Mouse (Mus musculus): ENCODE measurements at regions not wholly inside any gene's neighbourhood (a gene's known extent, or its start where the extent isn't known, plus 50 kb on each side); places are given as distances from the start of the nearest gene placed in this dataset.

GRCm38 (mm10) chr12:39734176-39734575, 303.6 kb downstream of the Arl4a start:
- no peaks in the 10 kb centered on the region for H3K27me3 ChIP-seq (ENCODE audit: insufficient read depth, low read length)
- H3K9me3 ChIP-seq (replicated peaks), result no peaks in the 10 kb centered on the region
- no peak for DNase-seq (ENCODE audit: low spot score)
- no peaks in the 10 kb centered on the region for H3K4me1 ChIP-seq (ENCODE audit: insufficient read depth, low read depth, low read length)
- no peak overlapping the region for H3K4me3 ChIP-seq (ENCODE audit: low read depth, low read length)
- no peaks in the 10 kb centered on the region for H3K36me3 ChIP-seq (replicated peaks)
- no peak for ATAC-seq (ENCODE audit: extremely low read depth, insufficient number of reproducible peaks, low FRiP score, poor library complexity, severe bottlenecking)
- TF ChIP-seq TAL1 (conservative IDR thresholded peaks at IDR 0.05; ENCODE audit: low read depth, low read length), result no peak
- no peak for TF ChIP-seq GATA1 (IDR thresholded peaks at IDR 0.05; ENCODE audit: borderline replicate concordance, low read length)
- no peak for TF ChIP-seq CTCF (IDR thresholded peaks at IDR 0.05; ENCODE audit: low read depth, low read length)
- no peak for TF ChIP-seq GATA2 (IDR thresholded peaks at IDR 0.05; ENCODE audit: borderline replicate concordance, low read depth, low read length)
- TF ChIP-seq POLR2AphosphoS5 (IDR thresholded peaks at IDR 0.05; ENCODE audit: insufficient replicate concordance, low read depth, low read length), result no peak

GRCm38 (mm10) chr12:39731177-39731576, 306.6 kb downstream of the Arl4a start:
- ATAC-seq (ENCODE audit: extremely low read depth, insufficient number of reproducible peaks, low FRiP score, poor library complexity, severe bottlenecking), result no peak
- Histone ChIP-seq H3K36me3 (replicated peaks) (no peaks in the 10 kb centered on the region), H3K27me3 (ENCODE audit: insufficient read depth, low read length) (no peaks in the 10 kb centered on the region), H3K9me3 (replicated peaks) (no peaks in the 10 kb centered on the region), H3K4me1 (ENCODE audit: insufficient read depth, low read depth, low read length) (no peaks in the 10 kb centered on the region), H3K4me3 (ENCODE audit: low read depth, low read length) (no peak overlapping the region)
- TF ChIP-seq POLR2AphosphoS5 (IDR thresholded peaks at IDR 0.05; ENCODE audit: insufficient replicate concordance, low read depth, low read length) (no peak), GATA1 (IDR thresholded peaks at IDR 0.05; ENCODE audit: borderline replicate concordance, low read length) (no peak), TAL1 (conservative IDR thresholded peaks at IDR 0.05; ENCODE audit: low read depth, low read length) (no peak), GATA2 (IDR thresholded peaks at IDR 0.05; ENCODE audit: borderline replicate concordance, low read depth, low read length) (no peak), CTCF (IDR thresholded peaks at IDR 0.05; ENCODE audit: low read depth, low read length) (no peak)
- no peak for DNase-seq (ENCODE audit: low spot score)

- H3K4me1 ChIP-seq (ENCODE audit: insufficient read depth, low read depth, low read length), result no peaks in the 10 kb centered on the region
- no peak for TF ChIP-seq GATA1 (IDR thresholded peaks at IDR 0.05; ENCODE audit: borderline replicate concordance, low read length)
- no peak for TF ChIP-seq TAL1 (conservative IDR thresholded peaks at IDR 0.05; ENCODE audit: low read depth, low read length)
- TF ChIP-seq GATA2 (IDR thresholded peaks at IDR 0.05; ENCODE audit: borderline replicate concordance, low read depth, low read length), result no peak
- TF ChIP-seq POLR2AphosphoS5 (IDR thresholded peaks at IDR 0.05; ENCODE audit: insufficient replicate concordance, low read depth, low read length), result no peak
- TF ChIP-seq CTCF (IDR thresholded peaks at IDR 0.05; ENCODE audit: low read depth, low read length), result no peak
- H3K4me3 ChIP-seq (ENCODE audit: low read depth, low read length), result no peak overlapping the region
- H3K36me3 ChIP-seq (replicated peaks), result no peaks in the 10 kb centered on the region
- no peak for ATAC-seq (ENCODE audit: extremely low read depth, insufficient number of reproducible peaks, low FRiP score, poor library complexity, severe bottlenecking)
- no peaks in the 10 kb centered on the region for H3K9me3 ChIP-seq (replicated peaks)
- no peaks in the 10 kb centered on the region for H3K27me3 ChIP-seq (ENCODE audit: insufficient read depth, low read length)
- no peak for DNase-seq (ENCODE audit: low spot score)
Observed at GRCm38 (mm10) chr12:39729255-39729654, 308.6 kb downstream of the Arl4a start.

GRCm38 (mm10) chr12:39724172-39724571, 313.7 kb downstream of the Arl4a start:
- DNase-seq (ENCODE audit: low spot score) (no peak), ATAC-seq (ENCODE audit: extremely low read depth, insufficient number of reproducible peaks, low FRiP score, poor library complexity, severe bottlenecking) (no peak)
- no peak for TF ChIP-seq CTCF (IDR thresholded peaks at IDR 0.05; ENCODE audit: low read depth, low read length)
- TF ChIP-seq GATA2 (IDR thresholded peaks at IDR 0.05; ENCODE audit: borderline replicate concordance, low read depth, low read length), result no peak
- Histone ChIP-seq H3K27me3 (ENCODE audit: insufficient read depth, low read length) (no peaks in the 10 kb centered on the region), H3K9me3 (replicated peaks) (no peaks in the 10 kb centered on the region), H3K4me3 (ENCODE audit: low read depth, low read length) (no peak overlapping the region), H3K4me1 (ENCODE audit: insufficient read depth, low read depth, low read length) (no peaks in the 10 kb centered on the region), H3K36me3 (replicated peaks) (no peaks in the 10 kb centered on the region)

- Histone ChIP-seq H3K4me1 (ENCODE audit: insufficient read depth, low read depth, low read length) (no peaks in the 10 kb centered on the region), H3K36me3 (replicated peaks) (no peaks in the 10 kb centered on the region), H3K4me3 (ENCODE audit: low read depth, low read length) (no peak overlapping the region), H3K9me3 (replicated peaks) (no peaks in the 10 kb centered on the region), H3K27me3 (ENCODE audit: insufficient read depth, low read length) (no peaks in the 10 kb centered on the region; the same call in 1 of the 2 replicates)
- DNase-seq (ENCODE audit: low spot score) (no peak), ATAC-seq (ENCODE audit: extremely low read depth, insufficient number of reproducible peaks, low FRiP score, poor library complexity, severe bottlenecking) (no peak)
- no peak for TF ChIP-seq GATA1 (IDR thresholded peaks at IDR 0.05; ENCODE audit: borderline replicate concordance, low read length)
- no peak for TF ChIP-seq POLR2AphosphoS5 (IDR thresholded peaks at IDR 0.05; ENCODE audit: insufficient replicate concordance, low read depth, low read length)
- no peak for TF ChIP-seq TAL1 (conservative IDR thresholded peaks at IDR 0.05; ENCODE audit: low read depth, low read length)
- TF ChIP-seq CTCF (IDR thresholded peaks at IDR 0.05; ENCODE audit: low read depth, low read length), result no peak
- no peak for TF ChIP-seq GATA2 (IDR thresholded peaks at IDR 0.05; ENCODE audit: borderline replicate concordance, low read depth, low read length)
Observed at GRCm38 (mm10) chr12:39715120-39715519, 322.7 kb downstream of the Arl4a start.

GRCm38 (mm10) chr12:39714169-39714794, 323.5 kb downstream of the Arl4a start:
- no peaks in the 10 kb centered on the region for H3K4me1 ChIP-seq (ENCODE audit: insufficient read depth, low read depth, low read length)
- DNase-seq (ENCODE audit: low spot score) (no peak), ATAC-seq (ENCODE audit: extremely low read depth, insufficient number of reproducible peaks, low FRiP score, poor library complexity, severe bottlenecking) (no peak)
- no peak for TF ChIP-seq TAL1 (conservative IDR thresholded peaks at IDR 0.05; ENCODE audit: low read depth, low read length)
- no peak for TF ChIP-seq GATA1 (IDR thresholded peaks at IDR 0.05; ENCODE audit: borderline replicate concordance, low read length)
- no peak for TF ChIP-seq CTCF (IDR thresholded peaks at IDR 0.05; ENCODE audit: low read depth, low read length)
- no peak for TF ChIP-seq GATA2 (IDR thresholded peaks at IDR 0.05; ENCODE audit: borderline replicate concordance, low read depth, low read length)
- no peak for TF ChIP-seq POLR2AphosphoS5 (IDR thresholded peaks at IDR 0.05; ENCODE audit: insufficient replicate concordance, low read depth, low read length)
- no peak overlapping the region for H3K4me3 ChIP-seq (ENCODE audit: low read depth, low read length)
- H3K36me3 ChIP-seq (replicated peaks), result no peaks in the 10 kb centered on the region
- H3K27me3 ChIP-seq (ENCODE audit: insufficient read depth, low read length), result no peaks in the 10 kb centered on the region; the same call in 1 of the 2 replicates
- H3K9me3 ChIP-seq (replicated peaks), result no peaks in the 10 kb centered on the region

Measured in G1E (cell line).